Mouse (Mus musculus) heart, embryonic 12.5 days (tissue): ENCODE results near the gene Atp1b3. TPM values are rescaled to one million over a fixed set of nuclear protein-coding genes. Genes with fewer than 3 reads are reported as not detected.
A peak's percentile ranks its signal among the peaks of the same experiment; 100 is the strongest.
"Not testable (repeated sequence)": the region's sequence is repeated elsewhere in the genome, so short reads cannot be mapped to it uniquely, and the experiment has no call there.

ENCODE experiments used
- ATAC-seq: fragments of 200-750 bp; cut with Nextera tagmentation; 2 replicates; pipeline ENCODE4 v1.8.0; 2017; ENCODE audit warnings: moderate TSS enrichment, moderate library complexity; ENCODE audit not compliant: insufficient number of reproducible peaks, low FRiP score
- H3K27ac ChIP-seq: fragments of 300-500 bp; sonication (generic); 2 replicates; pipeline ENCODE4 v1.5.1; 2016; ENCODE audit warnings: mild to moderate bottlenecking, moderate library complexity; ENCODE audit not compliant: poor library complexity, severe bottlenecking
- H3K27me3 ChIP-seq: fragments of 300-500 bp; sonication (generic); replicated peaks from 2 replicates; pipeline ENCODE4 v1.6.1; 2016; ENCODE audit warnings: mild to moderate bottlenecking, moderate library complexity
- H3K36me3 ChIP-seq: fragments of 300-500 bp; sonication (generic); 2 replicates; pipeline ENCODE4 v1.6.1; 2016; ENCODE audit warnings: mild to moderate bottlenecking, moderate library complexity
- H3K4me1 ChIP-seq: fragments of 300-500 bp; sonication (generic); replicated peaks from 2 replicates; pipeline ENCODE4 v1.6.1; 2016; ENCODE audit warnings: mild to moderate bottlenecking
- H3K4me2 ChIP-seq: fragments of 300-500 bp; sonication (generic); 2 replicates; pipeline ENCODE4 v1.6.1; 2016; ENCODE audit warnings: mild to moderate bottlenecking, moderate library complexity
- H3K4me3 ChIP-seq: fragments of 300-500 bp; sonication (generic); 2 replicates; pipeline ENCODE4 v1.5.1; 2016; ENCODE audit warnings: mild to moderate bottlenecking
- H3K9ac ChIP-seq: fragments of 300-500 bp; sonication (generic); 2 replicates; pipeline ENCODE4 v1.6.1; 2016; ENCODE audit warnings: mild to moderate bottlenecking, moderate library complexity
- H3K9me3 ChIP-seq: fragments of 300-500 bp; sonication (generic); replicated peaks from 2 replicates; pipeline ENCODE4 v1.6.1; 2016; ENCODE audit warnings: mild to moderate bottlenecking, moderate library complexity
- WGBS: fragments of 180-500 bp; shearing (Covaris S2); methylation state at CpG from one replicate; pipeline ENCODE4 v1.1.7; 2016; 5-methylcytosine and 5-hydroxymethylcytosine counted together
- polyA plus RNA-seq: library from polyadenylated mRNA; unstranded; fragments of >200 nt; fragmentation: Nextera tagmentation; extraction: Ambion mirVana; gene quantifications from 2 replicates; pipeline ENCODE4 v1.2.1, GENCODE M21; 2016

The Atp1b3 gene
- polyA plus RNA-seq, 1 experiment from 2014 or later, result 164 TPM

GRCm38 (mm10) chr9:96363581-96364140 is 581 bp downstream of the Atp1b3 start:
- Histone ChIP-seq H3K9ac (peak overlapping the region; percentile 92), H3K27ac (peak overlapping the region; percentile 99), H3K27me3 (no peaks in the 10 kb centered on the region), H3K4me2 (peak overlapping the region; percentile 70), H3K4me1 (peaks cover 21% of the 10 kb centered on the region), H3K4me3 (peak overlapping the region; percentile 97), H3K9me3 (no peaks in the 10 kb centered on the region), H3K36me3 (0 out of 2 replicates have a peak, but pooled peaks cover 1% of the 10 kb centered on the region)
- 3% methylated on average over 64 of the region's 64 CpGs for WGBS
- ATAC-seq, result peak; percentile 74

DNA sequence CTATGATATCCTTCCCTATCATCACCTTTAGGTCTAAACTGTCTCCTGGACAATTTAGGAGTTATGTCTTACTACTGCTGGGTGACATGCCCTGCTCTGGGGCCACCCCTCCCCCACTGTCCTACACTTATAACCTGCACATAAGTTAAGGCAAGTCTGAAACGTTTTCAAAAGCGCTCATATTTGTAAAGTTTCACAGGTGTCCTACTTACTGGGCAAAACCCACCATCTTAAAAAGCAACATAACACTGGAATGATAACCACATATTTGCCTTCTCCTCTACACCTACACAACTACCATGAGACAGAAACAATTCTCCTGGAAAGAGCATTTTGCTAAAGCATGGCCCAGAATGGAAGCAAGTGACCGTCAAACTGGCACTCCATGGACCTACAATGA is 4.2 kb downstream of the Atp1b3 start:
- no peaks in the 10 kb centered on the region for H3K9me3 ChIP-seq

GRCm38 (mm10) chr9:96353799-96354198 is 10.4 kb downstream of the Atp1b3 start:
- peaks cover 19% of the 10 kb centered on the region for H3K36me3 ChIP-seq
- 28% methylated on average over 8 of the region's 8 CpGs for WGBS
- ATAC-seq, result no peak
- no peaks in the 10 kb centered on the region for H3K27me3 ChIP-seq
- peak overlapping the region; percentile 43; the same call in 1 of the 2 replicates for H3K9ac ChIP-seq
- H3K4me2 ChIP-seq, result peak overlapping the region; percentile 41
- peaks cover 41% of the 10 kb centered on the region for H3K4me1 ChIP-seq
- H3K27ac ChIP-seq, result peak overlapping the region; percentile 47
- no peak overlapping the region for H3K4me3 ChIP-seq
- no peaks in the 10 kb centered on the region for H3K9me3 ChIP-seq

More for the DNA sequence above, 4.2 kb downstream of the Atp1b3 start:
- Histone ChIP-seq H3K36me3 (0 out of 2 replicates have a peak, but pooled peaks cover 10% of the 10 kb centered on the region), H3K4me1 (peaks cover 27% of the 10 kb centered on the region), H3K4me2 (no peak overlapping the region), H3K27me3 (no peaks in the 10 kb centered on the region), H3K27ac (no peak overlapping the region), H3K4me3 (no peak overlapping the region), H3K9ac (no peak overlapping the region)
- no peak for ATAC-seq
- 87% methylated on average over 3 of the region's 3 CpGs for WGBS

- no peaks in the 10 kb centered on the region for H3K27me3 ChIP-seq
- H3K9ac ChIP-seq, result 0 out of 2 replicates have a peak overlapping the region, but pooled peaks have one; percentile 27
- no peak overlapping the region for H3K4me3 ChIP-seq
- peak overlapping the region; percentile 64 for H3K27ac ChIP-seq
- H3K36me3 ChIP-seq, result peaks cover 14% of the 10 kb centered on the region
- H3K9me3 ChIP-seq, result no peaks in the 10 kb centered on the region
- peaks cover 41% of the 10 kb centered on the region for H3K4me1 ChIP-seq
- WGBS, result 78% methylated on average over 12 of the region's 12 CpGs
- H3K4me2 ChIP-seq, result no peak overlapping the region
- no peak for ATAC-seq
Measured at GRCm38 (mm10) chr9:96353121-96353769, 11.0 kb downstream of the Atp1b3 start.

DNA sequence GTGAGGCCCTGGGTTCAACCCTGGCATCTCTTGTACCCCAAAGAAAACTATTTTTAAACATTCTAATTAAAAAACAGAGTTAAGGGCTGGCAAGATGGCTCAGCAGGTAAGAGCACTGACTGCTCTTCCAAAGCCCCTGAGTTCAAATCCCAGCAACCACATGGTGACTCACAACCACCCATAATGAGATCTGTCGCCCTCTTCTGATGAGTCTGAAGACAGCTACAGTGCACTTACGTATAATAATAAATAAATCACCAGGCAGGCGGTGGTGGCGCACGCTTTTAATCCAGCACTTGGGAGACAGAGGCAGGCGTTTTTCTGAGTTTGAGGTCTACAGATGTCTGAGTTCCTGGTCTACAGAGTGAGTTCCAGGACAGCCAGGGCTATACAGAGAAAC is 12.5 kb downstream of the Atp1b3 start:
- H3K4me2 ChIP-seq, H3K9me3 ChIP-seq, H3K27me3 ChIP-seq, H3K9ac ChIP-seq, H3K27ac ChIP-seq, H3K4me3 ChIP-seq, ATAC-seq, H3K36me3 ChIP-seq: not testable (repeated sequence)
- WGBS, result 88% methylated on average over 6 of the region's 6 CpGs
- peaks cover 35% of the 10 kb centered on the region for H3K4me1 ChIP-seq

DNA sequence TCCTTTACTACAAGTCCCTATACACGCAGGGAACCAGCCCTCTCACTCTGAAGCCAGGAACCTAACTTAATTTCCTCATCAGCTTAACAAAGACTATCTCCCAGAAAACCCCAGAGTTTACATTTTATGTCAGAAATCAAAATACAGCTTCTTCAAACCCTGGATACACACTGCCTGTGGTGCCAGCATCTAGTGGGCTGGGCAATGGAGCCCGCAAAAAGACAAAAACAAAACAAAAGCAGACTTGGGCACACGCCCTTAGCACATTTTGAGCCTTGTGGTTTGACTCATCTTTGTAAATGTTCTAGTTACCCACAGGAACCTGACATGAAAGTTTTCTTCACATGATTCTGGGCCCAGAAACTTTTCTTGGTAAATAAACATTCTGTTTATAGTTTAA is 13.8 kb downstream of the Atp1b3 start:
- Histone ChIP-seq H3K36me3 (peaks cover 13% of the 10 kb centered on the region), H3K9me3 (no peaks in the 10 kb centered on the region), H3K4me2 (no peak overlapping the region), H3K27me3 (no peaks in the 10 kb centered on the region), H3K4me1 (peaks cover 35% of the 10 kb centered on the region), H3K4me3 (no peak overlapping the region), H3K27ac (peak overlapping the region; percentile 11; the same call in 1 of the 2 replicates), H3K9ac (no peak overlapping the region)
- 56% methylated on average over 3 of the region's 3 CpGs for WGBS
- no peak for ATAC-seq

DNA sequence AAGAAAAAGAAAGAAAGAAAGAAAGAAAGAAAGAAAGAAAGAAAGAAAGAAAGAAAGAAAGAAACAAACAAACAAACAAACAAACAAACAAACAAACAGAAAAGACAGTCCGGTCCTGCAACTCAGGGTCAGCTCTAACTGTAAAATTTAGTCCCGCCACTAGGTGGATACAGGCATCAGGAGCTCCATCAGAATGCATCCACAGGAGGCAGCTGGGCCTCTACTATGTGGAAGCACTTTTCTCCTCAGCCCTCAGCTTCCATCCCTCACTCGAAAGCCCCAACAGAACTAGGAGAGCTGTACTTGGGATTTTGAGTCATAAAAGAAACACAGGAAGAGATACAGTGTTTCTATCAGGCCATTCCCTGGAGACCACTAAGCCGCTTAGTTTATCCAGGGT is 14.2 kb downstream of the Atp1b3 start:
- 27% methylated on average over 4 of the region's 4 CpGs for WGBS
- peaks cover 35% of the 10 kb centered on the region for H3K4me1 ChIP-seq

GRCm38 (mm10) chr9:96348885-96349284 is 15.4 kb downstream of the Atp1b3 start:
- Histone ChIP-seq H3K4me2 (no peak overlapping the region), H3K27ac (0 out of 2 replicates have a peak overlapping the region, but pooled peaks have one; percentile 33), H3K4me1 (peaks cover 31% of the 10 kb centered on the region), H3K4me3 (no peak overlapping the region), H3K27me3 (no peaks in the 10 kb centered on the region), H3K36me3 (peaks cover 21% of the 10 kb centered on the region), H3K9me3 (no peaks in the 10 kb centered on the region), H3K9ac (peak overlapping the region; percentile 2; the same call in 1 of the 2 replicates)
- WGBS, result 51% methylated on average over 5 of the region's 5 CpGs
- ATAC-seq, result no peak

More for the DNA sequence above, 14.2 kb downstream of the Atp1b3 start:
- Histone ChIP-seq H3K9ac (no peak overlapping the region), H3K27ac (peak overlapping the region; percentile 11; the same call in 1 of the 2 replicates), H3K4me2 (no peak overlapping the region), H3K9me3 (no peaks in the 10 kb centered on the region), H3K4me3 (no peak overlapping the region), H3K36me3 (peaks cover 14% of the 10 kb centered on the region), H3K27me3 (no peaks in the 10 kb centered on the region)
- no peak; the same call in 1 of the 2 replicates for ATAC-seq

DNA sequence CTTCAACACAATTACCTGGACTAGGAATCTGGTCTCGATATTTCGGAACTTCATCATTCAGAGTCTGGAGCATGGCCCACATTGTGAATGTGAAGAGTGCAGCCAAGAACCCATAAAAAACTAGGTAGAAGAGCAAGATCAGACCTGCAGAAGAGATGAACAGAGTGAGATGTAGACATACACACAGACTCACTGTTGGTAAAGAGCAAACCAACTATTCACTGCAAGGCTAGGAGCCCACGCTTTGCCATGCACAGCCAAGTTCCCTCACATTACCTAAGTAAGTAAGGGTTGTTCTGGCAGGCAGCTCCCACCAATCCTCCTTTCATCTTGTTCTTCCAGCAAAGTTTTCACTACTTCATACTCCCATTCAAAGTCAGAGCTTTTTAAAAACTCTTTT is 18.5 kb downstream of the Atp1b3 start:
- Histone ChIP-seq H3K9me3 (no peaks in the 10 kb centered on the region), H3K27ac (no peak overlapping the region), H3K27me3 (no peaks in the 10 kb centered on the region), H3K9ac (no peak overlapping the region), H3K4me1 (peaks cover 18% of the 10 kb centered on the region), H3K36me3 (peaks cover 41% of the 10 kb centered on the region), H3K4me2 (no peak overlapping the region), H3K4me3 (no peak overlapping the region)
- WGBS, result 95% methylated on average over 3 of the region's 3 CpGs
- ATAC-seq, result no peak

DNA sequence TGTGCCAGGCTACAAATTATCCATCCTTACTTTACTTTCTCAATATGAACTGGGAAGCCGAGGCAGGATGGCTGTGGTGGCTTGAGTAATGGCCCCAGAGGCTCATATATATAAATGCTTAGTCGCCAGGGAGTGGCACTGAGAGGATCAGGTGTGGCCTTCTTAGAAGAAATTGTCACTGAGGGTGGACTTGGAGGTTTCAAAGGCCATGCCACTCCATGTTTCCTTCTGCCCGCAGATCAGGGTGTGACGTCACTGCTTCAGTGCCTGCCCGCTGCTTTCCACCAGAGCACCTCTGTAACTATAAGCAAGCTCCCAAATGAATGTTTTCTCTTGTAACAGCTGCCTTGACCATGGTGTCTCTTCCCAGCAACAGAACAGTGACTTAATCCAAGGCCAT is 33.1 kb downstream of the Atp1b3 start:
- ATAC-seq, result no peak
- H3K4me1 ChIP-seq, result peaks cover 7% of the 10 kb centered on the region

DNA sequence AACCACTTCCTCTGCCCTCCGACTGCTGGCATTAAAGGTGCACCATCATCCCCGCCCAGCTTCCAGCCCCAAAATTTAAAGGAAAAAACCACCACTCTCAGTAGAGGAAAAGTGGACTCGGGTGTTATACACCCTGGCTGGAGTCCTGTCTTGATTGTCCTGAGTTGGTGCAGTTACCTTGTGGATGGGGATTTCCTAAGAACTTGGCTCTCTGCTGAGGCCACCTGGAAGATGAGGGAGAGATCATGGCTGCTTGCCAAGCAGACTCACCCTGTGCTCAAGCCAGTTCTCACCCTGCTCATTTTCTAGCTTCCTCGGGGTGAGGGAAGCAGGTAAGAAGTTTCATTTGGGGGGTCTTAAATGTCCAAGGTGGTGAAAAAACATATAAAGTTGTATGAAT is 36.0 kb downstream of the Atp1b3 start:
- Histone ChIP-seq H3K36me3 (peaks cover 36% of the 10 kb centered on the region), H3K27me3 (no peaks in the 10 kb centered on the region), H3K4me3 (no peak overlapping the region), H3K4me2 (no peak overlapping the region), H3K9me3 (no peaks in the 10 kb centered on the region), H3K4me1 (peaks cover 9% of the 10 kb centered on the region), H3K9ac (no peak overlapping the region), H3K27ac (no peak overlapping the region)
- 85% methylated on average over 4 of the region's 4 CpGs for WGBS
- no peak for ATAC-seq

More for the DNA sequence above, 33.1 kb downstream of the Atp1b3 start:
- Histone ChIP-seq H3K27me3 (no peaks in the 10 kb centered on the region), H3K9ac (no peak overlapping the region), H3K9me3 (no peaks in the 10 kb centered on the region), H3K4me3 (no peak overlapping the region), H3K4me2 (no peak overlapping the region), H3K27ac (no peak overlapping the region), H3K36me3 (peaks cover 53% of the 10 kb centered on the region)
- 87% methylated on average over 5 of the region's 5 CpGs for WGBS
